19 mouse cellular contexts compared by ENCODE assay signal in the genomic region with DNA sequence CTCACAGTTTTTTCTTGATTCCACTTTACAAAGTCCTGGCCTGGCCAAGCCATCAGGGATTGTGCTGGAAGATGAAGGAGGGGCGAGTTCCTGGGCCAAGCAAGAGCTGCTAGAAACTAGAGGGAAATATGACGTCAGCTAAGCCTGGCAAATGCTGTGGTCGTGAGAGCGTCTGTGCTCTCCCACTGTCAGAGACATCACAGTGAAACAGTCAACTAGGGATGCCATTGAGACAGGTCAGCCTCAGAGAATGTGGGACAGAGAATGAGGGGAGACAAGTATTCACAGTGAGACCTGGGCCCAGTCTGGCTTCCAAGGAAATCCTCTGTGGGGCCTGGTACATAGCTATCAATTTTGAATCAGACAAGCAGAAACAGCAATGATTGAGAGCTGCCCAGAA.
DNase-seq lines count a peak whose midpoint lies in the region; ATAC-seq lines count a peak whose summit lies in the region.
"Had no signal": no experiment of that assay in that cellular context is flagged by ENCODE, and none has a peak within 500 bp of the region (broad histone marks: within the 10 kb centered on the region; RNA-seq: fewer than 3 reads in every experiment).

No protein-coding gene starts in this region.

- no peak overlapping the region for H3K27ac ChIP-seq in heart, embryonic 12.5 days (ENCODE audit: poor library complexity, severe bottlenecking)
- H3K27ac ChIP-seq in heart, embryonic 11.5 days (ENCODE audit: low read depth, low read length): no peak overlapping the region
- no peak overlapping the region; the same call in 1 of the 2 replicates for H3K27ac ChIP-seq in hindbrain, embryonic 13.5 days
- H3K27ac ChIP-seq in hindbrain, embryonic 14.5 days: no peak overlapping the region
- no peak overlapping the region for H3K27ac ChIP-seq in midbrain, embryonic 11.5 days (ENCODE audit: low read depth, low read length)
- H3K27ac ChIP-seq in midbrain, embryonic 15.5 days: no peak overlapping the region
- H3K27ac ChIP-seq: embryonic facial prominence, embryonic 13.5 days; forebrain, embryonic 12.5 days; intestine, embryonic 15.5 days had no signal

- WGBS in heart, embryonic 12.5 days: 28% methylated on average over 4 of the region's 4 CpGs
- 42% methylated on average over 4 of the region's 4 CpGs for WGBS in heart, embryonic 11.5 days (ENCODE audit: insufficient replicate concordance)
- WGBS in hindbrain, embryonic 13.5 days: 70% methylated on average over 4 of the region's 4 CpGs
- WGBS in hindbrain, embryonic 14.5 days: 68% methylated on average over 4 of the region's 4 CpGs
- 73% methylated on average over 4 of the region's 4 CpGs for WGBS in midbrain, embryonic 11.5 days
- 61% methylated on average over 4 of the region's 4 CpGs for WGBS in midbrain, embryonic 15.5 days

- no peaks in the 10 kb centered on the region for H3K36me3 ChIP-seq in heart, embryonic 12.5 days
- no peaks in the 10 kb centered on the region for H3K36me3 ChIP-seq in heart, embryonic 11.5 days (ENCODE audit: control insufficient read depth, insufficient read depth, low read length)
- no peaks in the 10 kb centered on the region for H3K36me3 ChIP-seq in hindbrain, embryonic 13.5 days
- no peaks in the 10 kb centered on the region for H3K36me3 ChIP-seq in hindbrain, embryonic 14.5 days (replicated peaks; ENCODE audit: control insufficient read depth, insufficient read depth)
- no peaks in the 10 kb centered on the region for H3K36me3 ChIP-seq in midbrain, embryonic 11.5 days (ENCODE audit: control insufficient read depth, insufficient read depth, low read length)
- H3K36me3 ChIP-seq in midbrain, embryonic 15.5 days (replicated peaks): no peaks in the 10 kb centered on the region
- H3K36me3 ChIP-seq: embryonic facial prominence, embryonic 13.5 days; forebrain, embryonic 12.5 days; intestine, embryonic 15.5 days had no signal

- H3K27me3 ChIP-seq in heart, embryonic 12.5 days (replicated peaks): no peaks in the 10 kb centered on the region
- no peaks in the 10 kb centered on the region for H3K27me3 ChIP-seq in heart, embryonic 11.5 days (ENCODE audit: control insufficient read depth, insufficient read depth, low read length)
- no peaks in the 10 kb centered on the region for H3K27me3 ChIP-seq in hindbrain, embryonic 13.5 days
- H3K27me3 ChIP-seq in hindbrain, embryonic 14.5 days (ENCODE audit: control insufficient read depth, insufficient read depth, low read length): no peaks in the 10 kb centered on the region
- H3K27me3 ChIP-seq in midbrain, embryonic 11.5 days (ENCODE audit: control insufficient read depth, insufficient read depth, low read length): no peaks in the 10 kb centered on the region
- H3K27me3 ChIP-seq in midbrain, embryonic 15.5 days (replicated peaks): no peaks in the 10 kb centered on the region
- H3K27me3 ChIP-seq: embryonic facial prominence, embryonic 13.5 days; intestine, embryonic 15.5 days; Patski had no signal

- peaks cover 17% of the 10 kb centered on the region for H3K4me1 ChIP-seq in heart, embryonic 12.5 days (replicated peaks)
- H3K4me1 ChIP-seq in heart, embryonic 11.5 days (ENCODE audit: control insufficient read depth, insufficient read depth, low read length): peaks cover 11% of the 10 kb centered on the region
- H3K4me1 ChIP-seq in hindbrain, embryonic 13.5 days (replicated peaks): peaks cover 18% of the 10 kb centered on the region
- H3K4me1 ChIP-seq in hindbrain, embryonic 14.5 days (replicated peaks; ENCODE audit: control insufficient read depth, insufficient read depth, low read length): peaks cover 14% of the 10 kb centered on the region
- H3K4me1 ChIP-seq in midbrain, embryonic 11.5 days (ENCODE audit: control insufficient read depth, insufficient read depth, low read length): peaks cover 14% of the 10 kb centered on the region
- H3K4me1 ChIP-seq in midbrain, embryonic 15.5 days: peaks cover 18% of the 10 kb centered on the region

- H3K4me2 ChIP-seq in heart, embryonic 12.5 days: no peak overlapping the region
- H3K4me2 ChIP-seq in heart, embryonic 11.5 days: no peak overlapping the region
- no peak overlapping the region for H3K4me2 ChIP-seq in hindbrain, embryonic 13.5 days
- no peak overlapping the region for H3K4me2 ChIP-seq in hindbrain, embryonic 14.5 days (replicated peaks)
- H3K4me2 ChIP-seq in midbrain, embryonic 11.5 days: no peak overlapping the region
- H3K4me2 ChIP-seq in midbrain, embryonic 15.5 days: no peak overlapping the region
- H3K4me2 ChIP-seq: embryonic facial prominence, embryonic 13.5 days; forebrain, embryonic 12.5 days; intestine, embryonic 15.5 days had no signal

- no peak overlapping the region for H3K4me3 ChIP-seq in heart, embryonic 12.5 days
- no peak overlapping the region for H3K4me3 ChIP-seq in heart, embryonic 11.5 days (ENCODE audit: low read depth, low read length)
- H3K4me3 ChIP-seq in hindbrain, embryonic 13.5 days: no peak overlapping the region
- no peak overlapping the region for H3K4me3 ChIP-seq in hindbrain, embryonic 14.5 days (replicated peaks; ENCODE audit: low read length)
- H3K4me3 ChIP-seq in midbrain, embryonic 11.5 days (ENCODE audit: low read depth, low read length): no peak overlapping the region
- no peak overlapping the region for H3K4me3 ChIP-seq in midbrain, embryonic 15.5 days
- H3K4me3 ChIP-seq: embryonic facial prominence, embryonic 13.5 days; forebrain, embryonic 12.5 days; intestine, embryonic 15.5 days had no signal

- no peak overlapping the region for H3K9ac ChIP-seq in heart, embryonic 12.5 days
- no peak overlapping the region for H3K9ac ChIP-seq in heart, embryonic 11.5 days (ENCODE audit: low read depth, low read length)
- H3K9ac ChIP-seq in hindbrain, embryonic 13.5 days: peak overlapping the region; percentile 39; the same call in 1 of the 2 replicates
- H3K9ac ChIP-seq in hindbrain, embryonic 14.5 days: no peak overlapping the region
- no peak overlapping the region for H3K9ac ChIP-seq in midbrain, embryonic 11.5 days (ENCODE audit: low read length)
- no peak overlapping the region for H3K9ac ChIP-seq in midbrain, embryonic 15.5 days
- H3K9ac ChIP-seq: embryonic facial prominence, embryonic 13.5 days; forebrain, embryonic 12.5 days; intestine, embryonic 15.5 days had no signal

- no peak for DNase-seq in hindbrain, embryonic 14.5 days (ENCODE audit: low spot score)
- peak; percentile 71 for DNase-seq in midbrain, embryonic 11.5 days (ENCODE audit: low spot score, missing footprints)
- DNase-seq in right cerebral cortex, postnatal 14 days: no peak
- DNase-seq: adrenal gland, postnatal 14 days; cerebellum, adult 18-20 months; cerebellum, adult 9-11 months; cerebellum, postnatal 36 days; gastrocnemius, postnatal 10 days; heart, postnatal 4 days had no signal

- ATAC-seq in heart, embryonic 12.5 days (ENCODE audit: insufficient number of reproducible peaks, low FRiP score): 0 out of 2 replicates have a peak, but pooled peaks have one; percentile 25
- ATAC-seq in heart, embryonic 11.5 days (replicated peaks; ENCODE audit: insufficient number of reproducible peaks, low FRiP score, low TSS enrichment): no peak
- no peak for ATAC-seq in hindbrain, embryonic 13.5 days (ENCODE audit: low FRiP score)
- no peak for ATAC-seq in hindbrain, embryonic 14.5 days (ENCODE audit: low FRiP score)
- no peak for ATAC-seq in midbrain, embryonic 11.5 days (ENCODE audit: low FRiP score)
- ATAC-seq in midbrain, embryonic 15.5 days (replicated peaks): no peak
- ATAC-seq: activated CD4-positive, CD25-positive, alpha-beta regulatory T cell, adult 4 months; forebrain, embryonic 16.5 days; intestine, embryonic 15.5 days; Patski had no signal

- H3K9me3 ChIP-seq in heart, embryonic 12.5 days (replicated peaks): 0 out of 2 replicates have a peak, but pooled peaks cover 3% of the 10 kb centered on the region
- no peaks in the 10 kb centered on the region for H3K9me3 ChIP-seq in heart, embryonic 11.5 days (replicated peaks; ENCODE audit: control insufficient read depth, low read length)
- H3K9me3 ChIP-seq in hindbrain, embryonic 13.5 days: no peaks in the 10 kb centered on the region; the same call in 1 of the 2 replicates
- H3K9me3 ChIP-seq in hindbrain, embryonic 14.5 days (ENCODE audit: control insufficient read depth, low read length): no peaks in the 10 kb centered on the region
- no peaks in the 10 kb centered on the region; the same call in 1 of the 2 replicates for H3K9me3 ChIP-seq in midbrain, embryonic 11.5 days (ENCODE audit: control insufficient read depth, low read length)
- no peaks in the 10 kb centered on the region for H3K9me3 ChIP-seq in midbrain, embryonic 15.5 days
- H3K9me3 ChIP-seq: embryonic facial prominence, embryonic 13.5 days; forebrain, embryonic 12.5 days; intestine, embryonic 15.5 days had no signal
